Mouse (Mus musculus): Measurements from ENCODE around the gene Xlr.
"Not testable (repeated sequence)": the region's sequence is repeated elsewhere in the genome, so short reads cannot be mapped to it uniquely, and the experiment has no call there.

Gene Xlr

DNA sequence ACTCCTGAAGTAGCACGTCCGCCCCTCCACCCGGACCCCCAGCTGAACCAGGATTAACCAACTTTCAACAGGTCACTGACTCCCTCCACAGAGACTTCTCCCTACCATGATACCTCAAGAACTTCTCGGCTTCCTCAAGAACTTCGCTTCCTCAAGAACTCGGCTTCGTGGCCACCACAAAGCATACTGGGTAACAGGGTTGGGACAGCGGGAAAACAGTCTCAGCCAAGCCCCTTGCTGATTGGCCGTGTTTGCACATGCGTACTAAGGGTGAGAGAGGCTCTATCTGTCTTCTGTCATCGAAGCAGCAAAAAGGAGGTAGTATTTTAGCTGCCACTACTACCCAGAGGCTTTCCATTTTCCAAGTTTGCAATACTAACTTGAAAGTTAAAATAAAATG is at the start of gene Xlr:
Gene Xlr (minus strand): TSS at position 188 of the 400 bp plus-strand sequence.
- not testable (repeated sequence) for DNase-seq

- no peak for DNase-seq
Observed at GRCm38 (mm10) chrX:53799074-53799473, 1.6 kb upstream of the Xlr start.

- no peak for DNase-seq
Observed at GRCm38 (mm10) chrX:53776276-53776675, 21.2 kb downstream of the Xlr start, which contains the start of gene Zfp36l3. TSS of gene Zfp36l3 (minus strand) at chrX:53776394.

- no peak for DNase-seq
Observed at GRCm38 (mm10) chrX:53757736-53758135, 39.8 kb downstream of the Xlr start, which contains the start of gene 1700013H16Rik. TSS of gene 1700013H16Rik (minus strand) at chrX:53757831.

DNA sequence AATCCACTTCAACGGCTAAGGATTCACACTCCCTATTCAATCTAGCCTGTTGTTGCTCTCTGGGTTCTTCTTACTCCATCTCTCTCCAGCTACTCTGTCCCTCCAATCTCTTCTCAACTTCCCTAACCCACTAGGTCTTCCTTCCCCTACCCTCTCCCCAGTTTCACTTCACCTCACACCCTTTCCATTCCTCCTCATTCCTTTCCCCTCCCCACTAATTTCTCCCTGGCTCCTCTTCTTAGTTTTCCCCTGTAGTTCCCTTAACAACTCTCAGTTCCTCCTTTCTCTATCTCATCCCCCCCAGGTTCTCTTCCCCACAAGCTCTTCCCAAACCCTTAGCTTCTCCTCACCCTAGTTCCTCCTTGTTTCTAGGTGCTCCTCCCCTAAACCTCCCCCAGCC is 44.7 kb downstream of the Xlr start:
- DNase-seq: no peak

DNA sequence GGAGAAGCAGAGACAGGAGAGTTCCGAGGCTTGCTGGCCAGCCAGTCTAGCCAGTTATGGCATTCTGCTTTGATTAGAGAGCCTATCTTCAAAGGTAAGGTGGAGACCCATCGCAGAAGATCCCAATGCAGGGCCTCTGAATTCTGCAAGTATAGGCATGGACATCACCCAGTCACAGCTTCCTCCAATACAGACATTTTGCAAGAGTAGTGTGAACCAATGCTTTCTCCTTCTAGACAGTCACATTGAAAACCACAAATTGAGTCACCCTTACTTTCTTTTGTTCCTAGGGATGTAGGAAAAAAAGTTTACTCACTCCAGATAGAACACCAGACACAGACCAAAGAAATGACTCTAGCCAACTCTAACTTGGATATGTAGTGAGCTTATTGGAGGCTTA is 68.5 kb downstream of the Xlr start:
- no peak for DNase-seq

Data from cerebellum, postnatal 36 days (tissue).